Mouse (Mus musculus) layer of hippocampus, adult 18-20 months (tissue): ENCODE data around the gene Zxdc. TPM values are rescaled to one million over a fixed set of nuclear protein-coding genes. Genes with fewer than 3 reads are reported as not detected.

Experiments used
- DNase-seq, 2 experiments: peaks; one replicate each; pipeline ENCODE4 v3.0.0; 2022; ENCODE audit warnings: low spot score in 2 of 2
- long read RNA-seq: library from polyadenylated mRNA; stranded (forward); transcript quantifications from one replicate; pipeline ENCODE4 v2.0.0, GENCODE M21; 2021
- total RNA-seq, 2 experiments: library from RNA; stranded (reverse); gene quantifications; 2 replicates each; pipeline ENCODE4 v1.2.3; 2021

The Zxdc gene
- 10 to 100 TPM; 28.4 to 28.5 TPM for total RNA-seq
- long read RNA-seq, full-length matches to known transcripts = 43 of 46 reads
- long read RNA-seq, partial matches to known transcripts = 2 of 46 reads
- long read RNA-seq, other reads (novel, unspliced or antisense) = 1 of 46 reads

DNA sequence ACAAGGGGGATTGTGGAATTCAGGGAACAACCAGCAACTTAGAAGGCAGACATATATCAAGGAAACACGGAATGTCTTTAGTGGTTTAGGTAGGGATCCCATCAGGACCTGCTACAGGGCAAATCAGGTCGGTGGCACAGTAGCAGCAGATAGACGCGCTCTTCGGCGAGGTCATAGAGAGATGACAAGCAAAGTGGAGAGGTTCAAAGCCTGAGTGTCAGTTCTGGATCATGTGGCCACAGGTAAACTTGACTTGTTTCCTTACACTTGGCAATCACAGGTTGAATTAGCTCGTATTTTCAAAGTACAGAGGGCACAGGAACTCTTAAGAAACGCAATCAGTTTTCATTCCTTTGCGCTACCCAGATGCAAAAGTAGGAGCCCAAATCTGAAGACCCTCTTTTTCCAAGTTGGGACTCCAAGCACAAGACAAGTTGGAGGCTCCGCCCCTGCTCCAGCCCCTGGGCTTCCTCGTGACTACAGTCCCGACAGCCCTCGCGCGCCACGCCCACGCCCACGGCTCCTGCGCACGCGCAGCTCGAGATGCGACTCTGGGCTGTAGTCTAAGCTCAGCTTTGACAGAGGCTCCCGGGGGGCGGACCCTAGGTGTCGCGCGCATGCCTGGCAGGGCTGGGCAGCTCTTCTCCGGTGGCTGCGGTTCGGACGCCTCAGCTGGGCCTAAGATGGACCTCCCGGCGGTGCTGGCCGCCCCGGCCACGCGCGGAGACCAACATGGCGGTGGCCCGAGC, at the start of gene Zxdc:
Zxdc (plus strand) TSS at position 517 of the 749 bp plus-strand sequence.
- peak; percentile 99 to 100 for DNase-seq

DNA sequence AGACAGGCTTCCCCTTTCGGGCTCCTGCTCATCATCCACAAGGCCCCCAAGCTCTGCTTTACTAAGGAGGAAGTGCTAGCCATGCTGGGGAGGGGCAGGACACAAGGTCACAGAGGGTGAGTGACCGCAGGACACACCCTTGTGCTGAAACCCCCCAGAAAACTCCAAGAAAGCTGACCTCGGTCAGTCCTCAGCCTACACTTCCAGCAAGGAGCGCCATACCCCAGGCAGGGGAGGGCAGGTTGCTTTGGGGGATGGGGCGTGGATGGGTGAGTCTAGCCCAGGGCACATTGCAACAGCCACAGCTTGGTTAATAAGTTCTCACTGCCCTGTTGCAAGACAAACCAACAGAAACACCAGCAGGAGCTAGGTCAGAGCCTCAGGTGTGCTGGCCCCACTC, 48.9 kb upstream of the Zxdc start:
- DNase-seq = no peak

DNA sequence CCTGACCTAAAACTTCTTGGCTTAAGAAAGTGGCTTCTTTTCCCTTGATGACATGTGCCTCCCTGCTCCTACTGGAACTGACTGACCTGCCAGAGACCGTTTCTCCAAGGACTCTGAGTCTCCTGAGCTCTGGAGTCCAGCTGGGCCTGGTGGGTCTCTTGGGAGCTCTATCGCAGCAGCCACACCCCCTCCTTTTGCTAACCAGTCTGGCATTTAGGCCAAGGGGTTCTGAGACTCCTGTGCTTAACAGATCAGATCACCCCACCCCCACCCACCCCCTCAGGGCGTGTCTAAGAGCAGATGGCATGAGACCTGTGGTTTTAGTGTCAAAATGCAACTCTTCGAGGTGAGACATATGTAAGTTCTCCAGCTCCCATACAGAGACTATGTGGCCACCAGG, 47.5 kb upstream of the Zxdc start:
- no peak for DNase-seq

GRCm38 (mm10) chr6:90324026-90324425, 45.3 kb upstream of the Zxdc start:
- DNase-seq = no peak

- DNase-seq = no peak
These were observed 44.8 kb upstream of the Zxdc start for GRCm38 (mm10) chr6:90324463-90324862.

DNA sequence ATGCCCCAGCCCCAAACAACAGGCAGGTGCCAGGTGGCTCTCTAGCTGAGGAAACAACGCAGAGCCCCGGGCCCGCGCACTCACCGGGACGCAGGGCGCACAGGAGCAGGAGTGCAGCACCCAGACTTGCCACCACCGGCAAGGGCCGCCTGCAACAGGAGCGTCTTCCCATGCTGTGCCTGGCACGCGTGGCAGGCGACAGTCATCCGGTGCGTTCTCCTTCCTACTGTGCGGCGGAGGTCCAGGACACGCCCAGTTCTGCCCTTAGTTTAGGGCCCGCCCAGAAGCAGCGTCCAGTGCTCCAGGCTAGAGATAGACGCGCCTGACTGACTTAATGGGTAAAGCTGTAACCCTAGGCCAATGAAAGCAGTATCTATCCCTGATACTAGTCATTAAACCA, 44.3 kb upstream of the Zxdc start, which contains the start of gene Chst13:
Chst13 (minus strand) TSS at position 195 of the 400 bp plus-strand sequence.
- DNase-seq = no peak

GRCm38 (mm10) chr6:90327670-90328069, 41.6 kb upstream of the Zxdc start:
- DNase-seq = peak in 1 of 2 experiments; percentile 60

DNA sequence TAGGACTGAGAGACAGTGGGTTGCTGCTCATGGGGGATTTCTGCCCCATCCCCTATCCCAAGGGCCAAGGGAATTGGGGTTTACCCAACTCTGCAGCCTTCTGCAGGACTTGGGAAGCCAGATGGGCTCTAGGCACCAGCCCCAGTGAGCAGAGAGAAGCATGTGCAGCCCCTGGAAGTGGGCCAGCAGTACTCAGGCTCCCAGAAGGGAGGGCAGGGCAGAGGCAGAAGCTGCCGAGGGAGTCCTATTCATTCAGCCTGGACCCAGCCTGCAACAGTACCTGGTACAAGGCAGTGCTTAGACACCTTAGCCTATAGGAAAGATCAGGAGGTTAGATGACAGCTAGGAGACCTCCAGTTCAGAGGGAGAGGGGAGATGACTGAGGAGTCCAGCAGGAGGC, 39.3 kb upstream of the Zxdc start:
- DNase-seq = peak; percentile 74 to 83

- no peak for DNase-seq
These were observed 36.5 kb upstream of the Zxdc start, which contains the start of gene Uroc1 for GRCm38 (mm10) chr6:90332561-90333425. Gene Uroc1, plus strand, starts transcription at chr6:90333284.

DNA sequence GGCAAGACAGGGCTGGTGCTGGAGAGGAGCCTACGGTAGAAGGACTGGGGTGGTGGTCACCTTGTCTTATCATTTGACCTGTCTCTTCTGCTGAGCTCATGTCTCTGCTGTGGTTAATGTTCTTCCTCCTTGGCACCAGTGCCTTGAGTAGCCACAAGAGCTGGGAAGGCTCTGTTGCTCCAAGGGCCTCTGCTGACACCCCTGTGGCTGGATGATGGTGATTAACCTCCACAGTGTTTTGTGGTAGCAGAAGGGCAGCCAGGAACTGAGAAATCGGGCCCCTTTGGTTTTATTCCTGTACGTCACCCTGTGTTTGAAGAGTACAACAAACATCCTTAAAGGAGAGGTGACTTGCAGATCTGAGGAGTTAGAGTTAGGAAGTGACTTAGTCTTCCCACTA, 35.0 kb upstream of the Zxdc start:
- DNase-seq = no peak

GRCm38 (mm10) chr6:90342343-90342742, 26.9 kb upstream of the Zxdc start:
- DNase-seq = no peak

DNA sequence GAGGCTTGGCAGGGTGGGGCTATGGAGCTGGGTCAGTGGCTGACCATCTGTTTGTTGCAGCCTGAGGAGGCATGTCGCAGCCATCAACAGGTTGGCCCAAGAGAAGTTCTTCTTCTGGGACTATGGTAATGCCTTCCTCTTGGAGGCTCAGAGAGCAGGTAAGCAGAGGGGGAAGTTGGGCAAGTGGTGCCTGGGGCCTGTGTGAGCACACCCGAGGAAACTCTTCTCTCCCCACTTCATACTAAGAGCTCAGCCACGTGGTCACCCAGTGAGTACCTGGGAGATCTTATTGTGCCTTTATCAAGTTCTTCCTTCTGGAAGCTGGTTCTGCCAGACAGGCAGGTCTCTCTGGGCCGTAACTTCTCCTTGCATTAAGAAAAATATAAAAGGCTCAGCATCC, 22.1 kb upstream of the Zxdc start:
- DNase-seq = no peak

- no peak for DNase-seq
These were observed 20.8 kb upstream of the Zxdc start for GRCm38 (mm10) chr6:90348500-90348899.

GRCm38 (mm10) chr6:90350011-90350410, 19.3 kb upstream of the Zxdc start:
- no peak for DNase-seq

GRCm38 (mm10) chr6:90358142-90358541, 11.2 kb upstream of the Zxdc start:
- DNase-seq = no peak

DNA sequence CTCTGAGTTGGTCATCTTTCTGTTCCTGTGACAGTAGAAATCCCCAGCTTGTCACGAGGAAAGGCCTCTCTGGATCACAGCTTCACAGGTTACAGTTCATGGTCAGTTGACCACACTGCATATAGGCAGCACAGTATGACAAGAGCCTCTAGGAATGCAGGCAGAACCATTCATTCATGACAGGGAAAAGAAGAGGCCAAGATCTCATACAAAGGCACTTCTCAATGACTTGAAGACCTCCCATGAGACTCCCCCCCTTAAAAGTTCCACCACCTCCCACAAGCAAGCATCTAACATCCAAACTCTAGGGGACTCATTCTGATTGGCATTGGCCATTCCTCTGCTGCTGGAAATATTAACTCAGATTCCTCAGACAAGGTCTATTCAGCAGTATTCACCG, 9.8 kb upstream of the Zxdc start:
- DNase-seq = no peak

DNA sequence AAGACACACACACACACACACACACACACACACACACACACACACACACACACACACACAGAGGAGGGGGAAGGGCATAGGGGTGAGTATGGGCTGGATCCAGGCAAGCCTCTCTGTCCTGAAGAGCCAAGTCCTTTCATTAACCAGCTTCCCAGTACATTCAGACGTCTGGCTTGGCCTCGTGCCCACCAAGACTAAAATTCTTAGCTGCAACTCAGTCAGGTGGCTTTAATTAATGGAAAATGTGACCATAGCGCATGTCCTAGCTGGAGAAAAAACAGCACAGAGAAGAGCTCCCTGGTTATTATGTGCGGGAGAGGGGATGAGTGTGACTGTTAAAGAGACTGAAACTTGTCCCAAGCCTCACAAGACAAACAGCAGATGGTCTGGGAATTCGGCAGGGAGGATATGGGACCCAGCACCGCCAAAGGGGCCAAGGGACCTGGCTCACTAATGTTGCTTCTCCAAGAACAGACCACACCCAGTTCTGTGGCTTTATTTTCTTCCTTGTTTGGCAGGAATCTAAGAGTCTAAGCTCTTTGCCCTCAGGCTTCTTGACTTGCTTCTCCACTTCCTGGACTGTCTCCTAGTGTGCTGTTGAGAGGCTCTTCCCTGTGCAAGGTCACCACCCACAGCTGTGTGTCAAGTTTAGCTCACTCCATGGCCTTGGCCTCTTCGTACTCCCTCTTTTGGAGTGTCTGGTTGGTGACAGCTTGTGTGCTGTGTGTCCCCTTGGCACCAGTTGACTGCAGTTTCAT, 9.1 kb upstream of the Zxdc start:
- peak in 1 of 2 experiments; percentile 21 for DNase-seq

DNA sequence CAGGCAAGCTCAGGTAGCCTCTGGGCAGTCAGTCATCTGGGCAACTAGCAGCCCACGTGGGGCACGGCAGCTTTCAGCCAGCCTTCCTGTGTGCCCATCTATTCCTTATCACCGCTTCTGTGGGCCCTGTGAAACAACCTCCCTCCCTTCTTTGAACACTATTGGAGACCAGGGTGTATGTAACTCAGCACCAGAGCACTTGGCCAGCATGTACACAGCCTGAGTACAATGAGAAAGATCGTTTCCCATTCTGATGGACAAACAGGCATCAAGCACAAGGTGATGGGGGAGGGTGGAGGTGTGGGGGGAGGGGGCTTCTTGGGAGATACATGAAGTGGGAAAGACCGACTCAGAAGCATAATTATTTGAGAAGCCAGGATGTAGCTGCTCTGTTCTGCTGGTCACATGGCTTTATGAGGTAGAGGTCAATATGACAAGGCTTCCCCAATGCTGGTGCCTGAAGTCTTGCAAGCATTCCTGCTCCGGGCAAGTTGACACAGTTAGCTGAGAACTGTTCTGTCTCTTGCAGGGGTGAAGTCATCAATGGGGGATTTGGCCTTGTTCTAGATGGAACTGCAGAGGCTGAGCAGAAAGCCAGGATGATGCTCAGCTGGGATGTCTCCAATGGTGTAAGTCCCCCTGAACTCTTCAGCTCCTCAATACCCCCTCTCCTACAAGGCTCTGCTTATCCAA, 8.2 kb upstream of the Zxdc start:
- DNase-seq = no peak

DNA sequence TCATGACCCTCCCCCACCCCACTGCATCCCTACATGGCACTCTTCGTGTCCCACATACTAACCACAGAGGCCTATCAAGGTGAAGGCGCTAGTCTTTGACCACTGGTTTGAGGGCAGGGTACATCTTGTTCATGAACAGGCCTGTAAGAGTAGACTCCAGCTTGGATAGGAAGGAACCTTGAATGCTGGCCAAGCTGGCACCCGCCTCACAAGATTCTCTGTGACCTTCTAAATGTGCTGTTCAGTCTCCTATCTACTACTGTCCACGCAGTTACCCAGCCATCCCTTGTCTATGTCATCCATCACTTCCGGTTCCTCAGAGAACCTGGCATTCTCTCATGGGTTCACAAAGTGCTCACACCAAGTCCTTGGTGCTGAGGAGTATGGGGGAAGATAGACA, 6.0 kb upstream of the Zxdc start:
- no peak for DNase-seq

GRCm38 (mm10) chr6:90369725-90370553, 647 bp downstream of the Zxdc start:
- DNase-seq = peak; percentile 28 to 41
